Mouse (Mus musculus): ENCODE measurements around the gene Cacna2d2. TPM values are rescaled to one million over a fixed set of nuclear protein-coding genes. Genes with fewer than 3 reads are reported as not detected.

Gene Cacna2d2
- polyA plus RNA-seq, 1 experiment from 2014 or later: 0.64 TPM

GRCm38 (mm10) chr9:107534408-107535202 is 135.2 kb downstream of the Cacna2d2 start:
- peaks cover 21% of the 10 kb centered on the region for H3K4me1 ChIP-seq (replicated peaks; ENCODE audit: insufficient read depth, low read length)
- peak overlapping the region; percentile 90 for H3K27ac ChIP-seq
- DNase-seq (ENCODE audit: low spot score): no peak
- no peak for ATAC-seq (replicated peaks; ENCODE audit: low FRiP score, low read depth)
- H3K36me3 ChIP-seq (ENCODE audit: insufficient read depth, low read length): peaks cover 19% of the 10 kb centered on the region
- WGBS: under 1% methylated on average over 40 of the region's 40 CpGs
- no peaks in the 10 kb centered on the region for H3K9me3 ChIP-seq (replicated peaks; ENCODE audit: low read length)
- H3K4me3 ChIP-seq (replicated peaks; ENCODE audit: low read depth, low read length): peak overlapping the region; percentile 72
- TF ChIP-seq CTCF (IDR thresholded peaks at IDR 0.05; ENCODE audit: low read depth): no peak
- H3K9ac ChIP-seq (ENCODE audit: low read depth, low read length): peak overlapping the region; percentile 80
- H3K27me3 ChIP-seq (ENCODE audit: insufficient read depth, low read length): no peaks in the 10 kb centered on the region
- H3K4me2 ChIP-seq (ENCODE audit: low read length): peak overlapping the region; percentile 96

GRCm38 (mm10) chr9:107538231-107538630 is 138.8 kb downstream of the Cacna2d2 start:
- WGBS: 92% methylated on average over 7 of the region's 7 CpGs
- H3K4me3 ChIP-seq (replicated peaks; ENCODE audit: low read depth, low read length): no peak overlapping the region
- ATAC-seq (replicated peaks; ENCODE audit: low FRiP score, low read depth): no peak
- no peaks in the 10 kb centered on the region for H3K27me3 ChIP-seq (ENCODE audit: insufficient read depth, low read length)
- no peak overlapping the region for H3K27ac ChIP-seq
- no peak overlapping the region for H3K4me2 ChIP-seq (ENCODE audit: low read length)
- no peak overlapping the region for H3K9ac ChIP-seq (ENCODE audit: low read depth, low read length)
- H3K4me1 ChIP-seq (replicated peaks; ENCODE audit: insufficient read depth, low read length): peaks cover 30% of the 10 kb centered on the region
- no peaks in the 10 kb centered on the region for H3K9me3 ChIP-seq (replicated peaks; ENCODE audit: low read length)
- no peak for DNase-seq (ENCODE audit: low spot score)
- peaks cover 21% of the 10 kb centered on the region for H3K36me3 ChIP-seq (ENCODE audit: insufficient read depth, low read length)
- TF ChIP-seq CTCF (IDR thresholded peaks at IDR 0.05; ENCODE audit: low read depth): no peak

- Histone ChIP-seq H3K4me2 (ENCODE audit: low read length) (no peak overlapping the region), H3K9me3 (replicated peaks; ENCODE audit: low read length) (no peaks in the 10 kb centered on the region), H3K4me3 (replicated peaks; ENCODE audit: low read depth, low read length) (no peak overlapping the region), H3K9ac (ENCODE audit: low read depth, low read length) (no peak overlapping the region), H3K27ac (no peak overlapping the region), H3K27me3 (ENCODE audit: insufficient read depth, low read length) (no peaks in the 10 kb centered on the region), H3K4me1 (replicated peaks; ENCODE audit: insufficient read depth, low read length) (peaks cover 30% of the 10 kb centered on the region), H3K36me3 (ENCODE audit: insufficient read depth, low read length) (peaks cover 21% of the 10 kb centered on the region)
- no peak for DNase-seq (ENCODE audit: low spot score)
- 91% methylated on average over 3 of the region's 3 CpGs for WGBS
- TF ChIP-seq CTCF (IDR thresholded peaks at IDR 0.05; ENCODE audit: low read depth): no peak
- ATAC-seq (replicated peaks; ENCODE audit: low FRiP score, low read depth): no peak
Observed at GRCm38 (mm10) chr9:107538711-107539110, 139.3 kb downstream of the Cacna2d2 start.

DNA sequence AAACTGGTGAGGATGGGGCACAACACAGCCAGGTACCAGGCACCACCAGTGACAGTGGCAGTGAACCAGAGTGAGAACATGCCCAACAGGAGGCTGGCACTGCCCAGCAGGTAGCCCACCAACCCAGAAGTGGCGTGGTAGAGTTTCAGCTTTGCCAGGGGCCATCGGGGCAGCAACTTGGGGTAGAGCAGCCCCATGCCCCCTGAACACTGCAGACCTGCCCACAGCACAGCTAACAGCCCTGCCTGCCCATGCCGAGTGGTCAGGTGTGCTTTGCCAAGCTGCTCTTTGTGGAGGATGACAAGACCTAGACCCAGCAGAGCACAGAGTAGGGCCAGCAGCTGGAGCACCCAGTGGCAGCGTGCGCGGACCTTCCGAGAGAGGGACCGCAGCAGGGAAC is 140.5 kb downstream of the Cacna2d2 start:
- Histone ChIP-seq H3K4me1 (replicated peaks; ENCODE audit: insufficient read depth, low read length) (peaks cover 30% of the 10 kb centered on the region), H3K9ac (ENCODE audit: low read depth, low read length) (no peak overlapping the region), H3K27me3 (ENCODE audit: insufficient read depth, low read length) (no peaks in the 10 kb centered on the region), H3K4me2 (ENCODE audit: low read length) (no peak overlapping the region), H3K27ac (no peak overlapping the region), H3K36me3 (ENCODE audit: insufficient read depth, low read length) (peaks cover 23% of the 10 kb centered on the region), H3K4me3 (replicated peaks; ENCODE audit: low read depth, low read length) (no peak overlapping the region), H3K9me3 (replicated peaks; ENCODE audit: low read length) (no peaks in the 10 kb centered on the region)
- DNase-seq (ENCODE audit: low spot score): no peak
- 98% methylated on average over 8 of the region's 8 CpGs for WGBS
- no peak for TF ChIP-seq CTCF (IDR thresholded peaks at IDR 0.05; ENCODE audit: low read depth)
- ATAC-seq (replicated peaks; ENCODE audit: low FRiP score, low read depth): no peak

DNA sequence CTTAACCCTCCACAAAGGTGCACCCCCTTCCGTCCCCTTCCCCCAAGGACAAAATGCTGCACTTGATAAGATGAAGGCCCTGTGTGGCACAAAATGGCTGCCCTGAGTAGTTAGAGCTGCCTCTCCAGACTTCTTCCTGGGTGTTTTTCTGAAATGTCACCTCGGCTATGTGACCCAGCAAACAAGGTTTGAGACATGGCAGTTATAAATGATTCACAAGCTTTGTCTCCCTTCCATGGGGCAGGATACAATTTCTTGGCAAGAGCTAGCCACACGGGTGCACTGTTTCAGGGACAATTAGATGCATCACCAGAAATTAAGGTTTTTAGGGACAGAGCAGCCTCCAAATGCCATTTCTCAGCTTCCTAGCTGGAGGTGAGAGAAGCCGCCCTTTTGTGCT is 141.0 kb downstream of the Cacna2d2 start:
- no peak overlapping the region for H3K9ac ChIP-seq (ENCODE audit: low read depth, low read length)
- H3K4me3 ChIP-seq (replicated peaks; ENCODE audit: low read depth, low read length): no peak overlapping the region
- peaks cover 27% of the 10 kb centered on the region for H3K4me1 ChIP-seq (replicated peaks; ENCODE audit: insufficient read depth, low read length)
- 45% methylated on average over 4 of the region's 4 CpGs for WGBS
- peak overlapping the region; percentile 95; the same call in 1 of the 2 replicates for H3K4me2 ChIP-seq (ENCODE audit: low read length)
- DNase-seq (ENCODE audit: low spot score) (peak; percentile 32), ATAC-seq (replicated peaks; ENCODE audit: low FRiP score, low read depth) (no peak)
- H3K9me3 ChIP-seq (replicated peaks; ENCODE audit: low read length): no peaks in the 10 kb centered on the region
- H3K36me3 ChIP-seq (ENCODE audit: insufficient read depth, low read length): peaks cover 28% of the 10 kb centered on the region
- no peak overlapping the region for H3K27ac ChIP-seq
- TF ChIP-seq CTCF (IDR thresholded peaks at IDR 0.05; ENCODE audit: low read depth): no peak
- no peaks in the 10 kb centered on the region for H3K27me3 ChIP-seq (ENCODE audit: insufficient read depth, low read length)

GRCm38 (mm10) chr9:107541005-107541404 is 141.6 kb downstream of the Cacna2d2 start:
- Histone ChIP-seq H3K27me3 (ENCODE audit: insufficient read depth, low read length) (no peaks in the 10 kb centered on the region), H3K9ac (ENCODE audit: low read depth, low read length) (peak overlapping the region; percentile 52; the same call in 1 of the 2 replicates), H3K9me3 (replicated peaks; ENCODE audit: low read length) (no peaks in the 10 kb centered on the region), H3K4me2 (ENCODE audit: low read length) (peak overlapping the region; percentile 95), H3K36me3 (ENCODE audit: insufficient read depth, low read length) (peaks cover 29% of the 10 kb centered on the region), H3K27ac (0 out of 2 replicates have a peak overlapping the region, but pooled peaks have one; percentile 40), H3K4me1 (replicated peaks; ENCODE audit: insufficient read depth, low read length) (peaks cover 21% of the 10 kb centered on the region), H3K4me3 (replicated peaks; ENCODE audit: low read depth, low read length) (peak overlapping the region; percentile 70)
- ATAC-seq (replicated peaks; ENCODE audit: low FRiP score, low read depth) (no peak), DNase-seq (ENCODE audit: low spot score) (peak; percentile 41)
- whole genome bisulfite sequencing: 21% methylated on average over 10 of the region's 10 CpGs
- no peak for TF ChIP-seq CTCF (IDR thresholded peaks at IDR 0.05; ENCODE audit: low read depth)

Data from kidney, postnatal 0 days (tissue).